Mouse (Mus musculus) layer of hippocampus, adult 8-10 months (tissue): ENCODE data around the gene Mier3. TPM values are rescaled to one million over a fixed set of nuclear protein-coding genes. Genes with fewer than 3 reads are reported as not detected.

Experiments
- total RNA-seq, 4 experiments: library from RNA; stranded (reverse); gene quantifications; 2 replicates each; pipeline ENCODE4 v1.2.4; 2022

The Mier3 gene
- total RNA-seq, 4 experiments from 2014 or later: 25.3 to 27.7 (median 26.5) TPM

Other genes with a start within 250 kb of the Mier3 start
- gene Gpbp1, start 190.9 kb upstream of the Mier3 start, total RNA-seq: 100 to 1,000 TPM in 2 of 4 experiments, 10 to 100 TPM in 2; 83.8 to 113 (median 95.5) TPM
- gene Gm49496, start 131.0 kb upstream of the Mier3 start, total RNA-seq: not detected
- not detected for gene Gm10198, start 88.2 kb upstream of the Mier3 start, total RNA-seq
- 10 to 100 TPM; 14.4 to 18.6 (median 14.6) TPM for gene Map3k1, start 128.0 kb downstream of the Mier3 start, total RNA-seq